Mouse (Mus musculus) stomach, postnatal 0 days (tissue): ENCODE measurements around the gene Pax7. TPM values are rescaled to one million over a fixed set of nuclear protein-coding genes. Genes with fewer than 3 reads are reported as not detected.

ENCODE experiments used
- ATAC-seq: fragments of 200-750 bp; cut with Nextera tagmentation; 2 replicates; pipeline ENCODE4 v1.8.0; 2017; ENCODE audit not compliant: low FRiP score, low TSS enrichment
- DNase-seq: peaks from one replicate; pipeline ENCODE4 v3.0.0-alpha.2; 2016; ENCODE audit warnings: low spot score
- H3K27ac ChIP-seq: fragments of 300-500 bp; sonication (generic); replicated peaks from 2 replicates; pipeline ENCODE4 v1.5.1; 2014; ENCODE audit warnings: mild to moderate bottlenecking, control low read depth
- H3K27me3 ChIP-seq: fragments of 300-500 bp; sonication (generic); 2 replicates; pipeline ENCODE4 v1.6.1; 2014; ENCODE audit warnings: low read length; ENCODE audit not compliant: control insufficient read depth, insufficient read depth
- H3K36me3 ChIP-seq: fragments of 300-500 bp; sonication (generic); 2 replicates; pipeline ENCODE4 v1.6.1; 2014; ENCODE audit warnings: low read length, mixed read lengths; ENCODE audit not compliant: control insufficient read depth, insufficient read depth
- H3K4me1 ChIP-seq: fragments of 300-500 bp; sonication (generic); replicated peaks from 2 replicates; pipeline ENCODE4 v1.6.1; 2014; ENCODE audit warnings: antibody characterized with exemption; ENCODE audit not compliant: control insufficient read depth, insufficient read depth
- H3K4me2 ChIP-seq: fragments of 300-500 bp; sonication (generic); replicated peaks from 2 replicates; pipeline ENCODE4 v1.6.1; 2014; ENCODE audit warnings: low read depth, mild to moderate bottlenecking, control low read depth, moderate library complexity
- H3K4me3 ChIP-seq: fragments of 300-500 bp; sonication (generic); 2 replicates; pipeline ENCODE4 v1.5.1; 2014; ENCODE audit warnings: low read depth, low read length, control low read depth
- H3K9ac ChIP-seq: fragments of 300-500 bp; sonication (generic); 2 replicates; pipeline ENCODE4 v1.6.1; 2014; ENCODE audit warnings: mild to moderate bottlenecking, low read length, control low read depth, mixed read lengths
- H3K9me3 ChIP-seq: fragments of 300-500 bp; sonication (generic); 2 replicates; pipeline ENCODE4 v1.6.1; 2016; ENCODE audit warnings: low read length; ENCODE audit not compliant: control insufficient read depth
- CTCF ChIP-seq: IDR thresholded peaks from 2 replicates; pipeline ENCODE4 v1.5.1; 2016; ENCODE audit warnings: antibody characterized with exemption, low read depth, mild to moderate bottlenecking, moderate library complexity
- EP300 ChIP-seq: optimal IDR thresholded peaks from 2 replicates; pipeline ENCODE3; 2016; ENCODE audit warnings: antibody characterized with exemption
- whole genome bisulfite sequencing: fragments of 180-500 bp; shearing (Covaris S2); extraction: QIAGEN DNeasy Blood & Tissue Kit; methylation state at CpG from one replicate; pipeline ENCODE4 v1.1.7; 2014; 5-methylcytosine and 5-hydroxymethylcytosine counted together
- polyA plus RNA-seq: library from polyadenylated mRNA; unstranded; fragments of >200 nt; fragmentation: Nextera tagmentation; extraction: Ambion mirVana; gene quantifications from 2 replicates; pipeline ENCODE4 v1.2.1, GENCODE M21; 2015

The Pax7 gene
- polyA plus RNA-seq, 1 experiment from 2014 or later = not detected

GRCm38 (mm10) chr4:139782926-139783467 lies 50.3 kb downstream of the Pax7 start:
- no peak for DNase-seq
- no peaks in the 10 kb centered on the region for H3K4me1 ChIP-seq
- no peak overlapping the region for H3K4me2 ChIP-seq
- no peaks in the 10 kb centered on the region for H3K27me3 ChIP-seq
- H3K27ac ChIP-seq = no peak overlapping the region
- H3K36me3 ChIP-seq = no peaks in the 10 kb centered on the region
- ATAC-seq = no peak
- H3K9me3 ChIP-seq = no peaks in the 10 kb centered on the region
- no peak overlapping the region for H3K9ac ChIP-seq
- 34% methylated on average over 9 of the region's 9 CpGs for WGBS
- no peak for TF ChIP-seq CTCF
- no peak for TF ChIP-seq EP300
- H3K4me3 ChIP-seq = no peak overlapping the region

GRCm38 (mm10) chr4:139771125-139771631 lies 62.1 kb downstream of the Pax7 start:
- no peak overlapping the region for H3K9ac ChIP-seq
- 21% methylated on average over 9 of the region's 9 CpGs for WGBS
- H3K4me1 ChIP-seq = no peaks in the 10 kb centered on the region
- TF ChIP-seq EP300 (no peak), CTCF (no peak)
- no peaks in the 10 kb centered on the region for H3K9me3 ChIP-seq
- no peak overlapping the region for H3K4me2 ChIP-seq
- DNase-seq (no peak), ATAC-seq (no peak)
- no peak overlapping the region for H3K27ac ChIP-seq
- no peak overlapping the region for H3K4me3 ChIP-seq
- no peaks in the 10 kb centered on the region; the same call in 1 of the 2 replicates for H3K27me3 ChIP-seq
- H3K36me3 ChIP-seq = no peaks in the 10 kb centered on the region

DNA sequence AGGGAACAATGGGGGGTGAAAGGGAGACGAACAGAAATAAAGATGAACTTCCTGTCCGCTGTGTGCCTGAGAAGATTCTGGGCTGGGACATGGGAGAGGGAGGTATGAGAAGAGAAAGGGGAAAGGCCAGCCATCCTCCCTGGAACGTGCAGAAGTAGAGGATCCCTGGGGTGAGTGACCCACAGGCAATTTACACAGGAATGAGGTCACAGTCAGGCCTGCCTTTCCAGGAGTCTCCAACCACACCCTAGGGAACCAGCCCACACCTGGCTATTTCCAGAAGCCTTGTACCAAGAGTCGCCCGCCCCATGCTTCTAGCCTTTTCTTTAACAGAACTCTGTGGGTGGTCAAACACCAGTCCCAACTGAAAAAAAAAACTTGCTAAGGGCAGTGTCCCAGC lies 65.5 kb downstream of the Pax7 start:
- no peaks in the 10 kb centered on the region for H3K36me3 ChIP-seq
- DNase-seq = no peak
- no peak overlapping the region for H3K4me2 ChIP-seq
- H3K4me1 ChIP-seq = no peaks in the 10 kb centered on the region
- no peaks in the 10 kb centered on the region for H3K9me3 ChIP-seq
- H3K27ac ChIP-seq = no peak overlapping the region
- ATAC-seq = no peak
- H3K9ac ChIP-seq = no peak overlapping the region
- H3K4me3 ChIP-seq = no peak overlapping the region
- WGBS = 30% methylated on average over 5 of the region's 5 CpGs
- H3K27me3 ChIP-seq = no peaks in the 10 kb centered on the region; the same call in 1 of the 2 replicates
- TF ChIP-seq EP300 = no peak
- no peak for TF ChIP-seq CTCF

DNA sequence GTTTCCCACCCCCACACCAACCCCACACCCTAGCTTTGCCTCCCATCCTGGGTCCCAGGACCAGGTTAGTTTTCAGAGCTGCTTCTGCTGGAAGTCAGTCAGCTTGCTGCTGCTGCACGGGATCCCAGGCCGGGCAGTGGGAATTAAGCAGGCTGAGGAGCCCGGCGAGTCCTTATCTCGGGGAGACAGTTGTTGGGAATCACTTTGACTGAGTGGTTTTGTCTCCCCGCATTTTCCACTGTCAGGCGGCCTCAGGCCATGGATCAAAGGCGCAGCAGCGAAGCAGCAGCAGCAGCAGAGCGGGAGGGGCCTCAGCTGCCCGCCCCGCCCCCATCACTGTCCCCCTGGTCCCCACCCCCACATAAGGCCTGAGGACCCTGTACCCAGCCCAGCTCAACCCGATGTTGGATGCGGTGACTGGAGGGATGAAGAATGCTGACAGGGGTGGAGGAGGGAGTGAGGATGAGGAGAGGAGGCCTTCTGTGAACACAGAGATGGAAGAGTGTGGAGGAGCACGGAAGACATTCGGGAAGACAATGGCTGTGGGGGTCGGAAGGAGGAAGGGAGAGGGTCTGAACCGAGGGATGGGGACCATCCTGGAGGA lies 66.1 kb downstream of the Pax7 start:
- 12% methylated on average over 18 of the region's 18 CpGs for WGBS

DNA sequence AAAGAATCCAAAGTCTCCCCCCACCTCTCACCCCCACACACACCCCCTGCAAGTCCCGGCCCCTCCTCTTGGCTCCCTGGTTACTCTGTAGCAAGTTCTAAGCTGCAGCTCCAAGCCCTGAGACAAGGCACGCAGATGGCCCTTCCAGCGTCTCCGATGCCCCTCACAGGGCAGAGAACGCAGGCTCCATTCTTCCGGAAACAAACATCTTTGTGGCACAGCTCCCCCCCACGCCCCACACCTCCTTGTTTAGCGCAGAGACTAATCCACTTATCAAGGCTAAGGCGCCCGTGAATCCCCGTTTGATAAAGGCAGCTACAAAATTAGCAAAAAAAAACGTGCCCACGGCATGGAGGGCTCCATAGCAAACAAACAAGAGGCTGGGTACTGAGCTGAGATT lies 71.4 kb downstream of the Pax7 start:
- 9% methylated on average over 13 of the region's 13 CpGs for WGBS
- no peak for ATAC-seq
- no peak overlapping the region for H3K27ac ChIP-seq

More for the DNA sequence above, 66.1 kb downstream of the Pax7 start:
- DNase-seq (no peak), ATAC-seq (no peak)
- TF ChIP-seq EP300 (no peak), CTCF (no peak)
- no peaks in the 10 kb centered on the region for H3K9me3 ChIP-seq
- H3K36me3 ChIP-seq = no peaks in the 10 kb centered on the region
- no peaks in the 10 kb centered on the region for H3K4me1 ChIP-seq
- no peak overlapping the region for H3K4me3 ChIP-seq
- H3K27ac ChIP-seq = no peak overlapping the region
- no peak overlapping the region for H3K4me2 ChIP-seq
- no peak overlapping the region for H3K9ac ChIP-seq
- no peaks in the 10 kb centered on the region; the same call in 1 of the 2 replicates for H3K27me3 ChIP-seq

GRCm38 (mm10) chr4:139760736-139761135 lies 72.6 kb downstream of the Pax7 start:
- H3K4me2 ChIP-seq = no peak overlapping the region
- no peak overlapping the region for H3K9ac ChIP-seq
- no peaks in the 10 kb centered on the region for H3K4me1 ChIP-seq
- TF ChIP-seq CTCF (no peak), EP300 (no peak)
- 60% methylated on average over 11 of the region's 11 CpGs for WGBS
- H3K36me3 ChIP-seq = no peaks in the 10 kb centered on the region
- H3K27ac ChIP-seq = no peak overlapping the region
- no peaks in the 10 kb centered on the region for H3K9me3 ChIP-seq
- H3K27me3 ChIP-seq = no peaks in the 10 kb centered on the region
- no peak for ATAC-seq
- no peak for DNase-seq
- no peak overlapping the region for H3K4me3 ChIP-seq

More for the DNA sequence above, 71.4 kb downstream of the Pax7 start:
- Histone ChIP-seq H3K4me1 (no peaks in the 10 kb centered on the region), H3K36me3 (no peaks in the 10 kb centered on the region), H3K9me3 (no peaks in the 10 kb centered on the region), H3K9ac (no peak overlapping the region), H3K27me3 (no peaks in the 10 kb centered on the region; the same call in 1 of the 2 replicates), H3K4me2 (no peak overlapping the region), H3K4me3 (no peak overlapping the region)
- DNase-seq = no peak
- TF ChIP-seq CTCF (no peak), EP300 (no peak)
